Mouse (Mus musculus) kidney, adult 18-20 months (tissue): ENCODE measurements around the gene Boc.
"Not testable (repeated sequence)": the region's sequence is repeated elsewhere in the genome, so short reads cannot be mapped to it uniquely, and the experiment has no call there.

Experiments
- DNase-seq: peaks from one replicate; pipeline ENCODE4 v3.0.0; 2021

The Boc gene

DNA sequence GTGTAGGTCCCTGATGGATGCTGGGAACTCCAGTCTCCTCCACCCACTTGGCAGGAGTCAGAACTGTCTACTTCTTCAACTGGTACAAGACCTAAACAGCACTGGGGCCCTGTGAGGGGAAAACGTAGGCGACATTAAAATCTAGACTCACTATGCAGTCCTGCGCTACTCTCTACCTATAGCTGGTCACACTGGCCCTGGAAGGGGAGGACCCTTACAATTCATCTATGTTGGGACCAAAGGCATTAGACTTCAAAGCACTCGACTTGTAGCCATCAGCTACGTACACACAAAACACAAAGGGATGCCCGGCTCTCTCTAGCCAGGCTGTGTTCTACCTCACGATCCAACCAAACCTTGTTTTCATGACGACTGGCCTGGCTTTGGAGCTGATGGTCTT lies 73.0 kb downstream of the Boc start:
- no peak for DNase-seq

DNA sequence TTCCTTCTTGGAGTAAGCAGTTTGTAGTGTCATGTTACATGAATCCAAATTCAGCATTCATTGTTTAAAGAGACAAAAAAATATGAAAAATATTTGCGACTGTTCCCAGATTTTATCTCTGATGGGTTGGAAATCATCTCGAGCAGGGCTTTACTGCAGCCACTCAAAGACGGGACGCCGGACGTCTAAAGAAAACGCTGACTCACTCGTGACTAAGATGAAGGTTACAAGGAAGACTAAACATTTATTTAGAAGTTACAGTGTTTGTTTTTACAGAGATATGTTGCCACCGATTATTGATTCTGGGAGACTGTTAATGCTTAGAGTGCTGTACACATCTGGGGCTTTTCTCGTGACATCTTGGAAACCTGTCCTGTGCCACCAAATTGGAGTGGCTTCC lies 73.9 kb downstream of the Boc start:
- DNase-seq = no peak

DNA sequence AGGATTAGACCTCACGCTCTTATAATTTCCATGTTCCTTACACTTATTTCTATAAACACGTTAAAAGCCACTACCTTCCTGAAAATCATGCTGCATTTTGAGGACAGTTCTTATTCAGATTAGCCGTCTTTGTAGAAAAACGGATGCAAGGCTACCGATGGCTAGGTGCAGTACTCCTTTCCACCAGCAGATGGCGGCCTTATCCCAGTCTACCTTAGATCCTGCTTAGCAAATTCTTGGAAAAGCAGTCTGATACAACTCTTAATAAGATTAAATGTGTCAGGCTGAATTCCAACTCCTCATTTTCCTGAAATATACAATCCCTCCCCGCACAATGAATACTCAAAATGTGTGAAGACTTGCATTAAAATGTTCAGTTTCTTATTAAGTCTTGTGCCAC lies 74.6 kb downstream of the Boc start:
- peak; percentile 88 for DNase-seq

DNA sequence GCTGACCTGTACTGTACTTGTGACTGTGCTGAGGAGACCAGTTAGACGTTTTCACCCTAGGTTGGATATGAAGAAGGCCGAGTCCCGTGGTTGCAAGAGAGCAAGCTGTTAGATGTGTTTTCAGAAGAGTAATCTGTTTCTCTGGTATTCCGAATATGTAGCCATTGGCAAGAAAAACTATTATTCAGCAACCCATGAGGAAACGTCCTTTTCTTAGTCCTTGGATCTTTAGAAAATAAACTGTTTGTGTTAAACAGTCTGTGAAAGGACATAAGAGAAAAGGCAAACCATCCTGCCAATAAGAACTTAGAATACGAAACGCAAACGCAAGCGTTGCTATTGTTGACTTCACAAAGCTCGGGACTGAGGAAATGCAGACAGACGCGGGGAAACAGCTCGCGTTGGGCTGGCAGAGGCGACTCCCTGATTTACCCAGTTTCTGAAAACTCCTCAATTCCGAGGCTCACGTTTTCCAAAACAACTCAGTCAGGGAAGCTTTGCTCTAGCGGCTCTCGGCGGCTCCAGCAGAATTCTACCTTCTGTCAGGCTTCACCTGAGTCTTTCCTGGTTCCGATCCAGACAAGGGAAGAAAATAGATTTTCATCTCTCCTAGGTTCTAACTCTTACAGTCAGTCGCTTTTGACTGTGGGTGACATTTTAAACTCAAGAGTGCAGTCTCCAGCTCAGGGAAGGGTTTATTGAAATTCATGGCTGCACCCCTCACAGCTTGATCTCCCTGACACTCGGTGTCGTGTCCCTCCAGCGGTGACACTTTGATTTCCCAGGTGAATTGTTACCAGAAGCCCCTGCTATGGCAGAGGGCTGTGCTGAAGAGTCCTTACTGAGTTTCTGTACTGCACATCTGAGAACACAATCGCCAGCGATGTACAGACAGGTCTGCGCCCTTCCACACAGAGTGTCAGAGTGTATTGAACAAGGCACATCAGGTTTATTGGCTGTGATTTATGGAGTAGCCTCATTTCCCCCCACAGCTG lies 76.8 kb downstream of the Boc start:
- DNase-seq = no peak

DNA sequence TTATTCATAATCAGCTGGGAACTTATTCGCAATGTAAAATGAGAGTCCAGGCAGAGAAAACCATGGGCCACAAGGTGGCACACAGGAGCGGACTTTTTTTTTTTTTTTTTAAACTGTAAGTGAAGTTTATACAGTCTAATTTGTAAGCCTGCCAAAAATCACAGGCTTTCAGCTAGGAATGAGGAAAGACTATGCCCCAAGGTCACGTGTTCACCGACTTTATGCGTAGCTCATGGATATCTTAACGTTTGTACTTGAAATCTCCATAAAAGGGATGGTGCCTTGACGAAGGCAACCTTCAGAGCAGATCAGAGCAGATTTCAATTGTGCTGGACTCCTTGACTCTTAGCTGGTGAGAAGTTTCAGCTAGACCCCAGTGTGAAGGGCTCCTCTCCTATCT lies 78.1 kb downstream of the Boc start:
- no peak for DNase-seq

DNA sequence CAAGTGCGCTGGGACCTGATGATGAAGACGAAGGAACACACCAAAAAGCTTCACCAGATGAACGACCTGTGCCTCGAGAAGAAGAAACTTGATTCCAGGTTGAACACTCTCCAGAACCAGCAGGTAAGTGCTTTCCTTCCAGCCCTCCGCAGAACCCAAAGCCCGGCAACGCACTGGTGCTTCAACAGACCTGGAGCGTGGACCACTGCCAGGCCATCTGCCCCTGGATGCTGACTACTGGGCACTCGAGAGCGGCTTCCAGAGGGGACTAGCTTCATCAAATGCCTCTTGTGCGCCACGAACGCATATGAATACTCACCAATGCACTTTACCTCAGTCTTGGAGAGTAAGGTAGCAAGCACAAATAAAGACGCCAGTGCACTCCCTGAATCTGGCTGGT lies 78.8 kb downstream of the Boc start:
- DNase-seq = no peak

DNA sequence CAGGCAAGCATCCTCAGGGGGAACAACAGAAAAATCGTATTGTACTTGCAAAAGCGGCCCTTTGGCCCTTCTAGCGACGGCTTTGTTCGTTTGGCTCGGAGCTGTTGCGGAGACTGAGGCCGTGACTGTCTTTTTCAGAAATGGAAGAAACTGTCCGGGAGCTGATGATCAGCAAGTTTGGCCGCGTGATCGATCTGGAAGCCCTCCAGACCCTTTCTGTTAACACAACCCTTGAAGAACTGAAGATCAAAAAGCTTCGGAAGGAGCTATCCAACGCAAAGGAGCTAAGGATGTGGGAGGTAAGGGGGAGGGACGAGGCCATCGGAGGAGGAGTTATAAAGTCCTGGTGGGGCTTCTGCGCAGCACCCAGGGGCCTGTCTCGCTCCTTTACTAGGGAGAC lies 79.9 kb downstream of the Boc start:
- no peak for DNase-seq

DNA sequence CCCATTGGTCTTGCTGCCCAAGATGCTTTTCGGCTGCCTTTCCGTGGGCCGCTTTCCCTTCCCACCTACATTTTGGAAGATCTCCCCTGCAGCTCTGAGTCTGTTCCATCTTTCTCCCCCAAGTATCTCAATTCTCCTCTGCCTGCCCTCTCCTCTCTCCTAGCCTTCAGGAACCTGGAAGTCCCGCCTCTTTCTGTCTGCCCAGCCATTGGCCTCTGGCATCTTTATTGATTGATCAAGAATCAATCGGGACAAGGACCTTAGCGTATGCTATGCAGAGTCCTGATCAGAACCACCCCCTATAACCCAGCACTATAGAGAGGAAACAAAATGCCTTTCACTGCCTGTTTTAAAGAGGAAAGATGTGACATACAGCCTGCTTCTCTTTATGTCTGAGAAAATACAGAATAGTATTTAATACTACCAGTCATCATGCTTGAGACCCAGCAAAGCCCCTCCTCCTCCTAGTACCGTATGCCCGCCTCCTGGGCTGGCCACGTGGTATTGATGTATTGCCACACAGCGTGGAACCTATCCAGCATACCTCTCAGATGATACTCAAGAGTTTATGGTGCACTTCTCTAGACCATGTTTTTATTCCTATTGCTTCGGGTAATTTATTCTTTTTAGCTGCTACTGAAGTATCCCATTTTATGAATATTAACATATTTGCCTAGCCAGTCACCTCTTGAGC lies 82.9 kb downstream of the Boc start:
- no peak for DNase-seq

DNA sequence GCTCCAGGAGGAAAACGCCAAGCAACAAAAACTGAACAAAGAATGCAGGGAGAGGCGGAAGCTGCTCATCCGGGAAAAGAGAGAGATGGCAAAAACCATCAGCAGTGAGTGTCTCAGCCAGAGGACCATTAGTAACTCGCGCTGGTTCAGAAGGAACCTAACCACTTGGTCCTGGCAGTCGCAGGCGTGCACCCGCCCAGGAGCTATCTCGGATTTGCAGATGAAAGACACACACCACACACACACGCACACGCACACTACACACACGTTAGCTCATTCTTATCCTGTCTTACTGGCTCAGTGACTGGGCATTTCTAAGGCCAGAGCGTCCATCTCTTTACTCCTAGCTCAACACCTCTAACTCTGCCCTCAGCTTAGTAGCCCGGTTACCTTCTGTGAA lies 83.4 kb downstream of the Boc start:
- DNase-seq = no peak

DNA sequence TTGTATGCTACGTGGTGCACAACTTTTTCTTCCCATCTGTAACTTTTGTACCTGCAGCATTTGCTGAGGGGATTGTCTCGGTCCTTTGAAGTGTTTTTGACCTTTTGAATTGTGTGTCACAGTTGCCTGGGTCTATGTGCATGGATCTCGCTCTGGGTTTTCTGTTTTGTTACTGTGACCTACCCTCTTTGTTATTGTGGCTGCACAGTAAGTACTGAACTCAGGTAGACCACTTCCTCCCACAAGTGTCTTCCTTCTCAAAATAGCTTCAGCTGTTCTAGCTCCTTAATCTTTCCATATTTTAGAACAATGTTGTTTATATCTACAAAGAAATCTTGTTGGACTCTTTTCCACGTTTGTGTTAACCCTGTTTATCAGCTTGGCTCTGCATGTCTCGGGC lies 97.8 kb downstream of the Boc start:
- no peak for DNase-seq

DNA sequence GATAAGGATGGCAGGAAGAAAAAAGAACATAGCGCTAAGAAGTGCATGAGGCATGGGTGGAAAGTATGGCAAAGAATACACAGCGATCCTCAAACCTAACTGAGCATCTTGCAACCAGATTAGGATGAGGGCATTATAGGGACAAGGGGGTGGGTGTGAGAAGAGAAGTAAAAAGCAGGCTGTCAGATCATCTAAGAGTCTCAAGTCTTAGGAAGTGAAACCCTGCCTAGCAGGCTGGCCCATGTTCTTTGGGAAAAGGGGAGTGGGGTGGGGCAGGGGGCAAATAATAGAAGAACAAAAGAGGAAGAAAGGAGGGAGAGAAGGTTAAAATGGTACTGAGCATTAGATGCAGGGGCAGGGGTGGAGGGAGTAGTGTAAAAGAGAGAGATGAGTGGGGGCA lies 99.9 kb downstream of the Boc start:
- no peak for DNase-seq

DNA sequence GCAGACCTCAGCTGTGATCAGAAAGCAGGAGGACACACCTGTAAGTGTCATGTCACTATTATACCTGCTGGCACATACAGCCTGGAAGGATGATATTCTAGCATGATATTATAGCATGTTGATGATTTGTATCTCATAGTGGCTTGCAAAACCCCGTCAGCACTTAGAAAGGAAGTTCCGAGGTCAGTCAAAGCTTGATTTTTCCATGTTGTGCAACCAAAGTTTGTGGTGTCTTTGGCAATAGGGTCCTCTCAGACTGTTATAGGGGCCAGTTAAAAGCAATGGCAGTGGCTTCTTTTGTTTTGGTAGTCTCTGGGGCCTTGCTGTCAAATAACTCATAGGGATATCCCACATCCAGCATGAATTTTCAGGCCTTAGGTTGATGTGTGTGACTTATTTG lies 100.8 kb downstream of the Boc start:
- DNase-seq = no peak

DNA sequence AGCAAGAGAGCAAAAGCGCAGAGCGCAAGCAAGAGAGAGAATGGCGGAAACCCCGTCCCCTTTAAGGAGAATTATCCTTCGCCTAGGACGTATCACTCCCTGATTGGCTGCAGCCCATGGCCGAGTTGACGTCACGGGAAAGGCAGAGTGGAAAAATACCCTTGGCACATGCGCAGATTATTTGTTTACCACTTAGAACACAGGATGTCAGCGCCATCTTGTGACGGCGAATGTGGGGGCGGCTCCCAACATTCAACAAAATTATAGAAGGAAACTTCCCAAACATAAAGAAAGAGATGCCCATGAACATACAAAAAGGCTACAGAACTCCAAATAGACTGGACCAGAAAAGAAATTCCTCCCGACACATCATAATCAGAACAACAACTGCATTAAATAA lies 116.8 kb downstream of the Boc start:
- DNase-seq = not testable (repeated sequence)

DNA sequence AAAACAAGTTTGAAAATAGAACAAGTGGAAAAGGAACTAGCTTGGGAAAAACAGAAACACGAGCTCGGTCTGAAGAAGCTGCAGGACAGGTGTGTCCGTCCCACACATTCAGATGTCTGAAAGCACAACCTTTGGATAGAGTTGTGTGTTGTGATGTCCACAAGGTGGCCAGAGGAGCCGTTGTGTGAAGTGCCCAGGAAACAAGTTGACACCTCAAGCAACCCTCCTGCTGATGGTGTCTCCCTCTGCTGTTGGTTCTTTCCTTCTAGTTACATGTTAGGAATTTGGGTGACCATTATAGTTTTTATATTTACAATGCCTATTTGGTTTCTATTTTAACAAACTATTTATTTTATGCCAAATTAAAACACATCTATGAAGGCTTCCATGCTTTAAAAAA lies 123.2 kb downstream of the Boc start:
- no peak for DNase-seq
